Mouse (Mus musculus): ENCODE measurements at regions not wholly inside any gene's neighbourhood (a gene's known extent, or its start where the extent isn't known, plus 50 kb on each side); places are given as distances from the start of the nearest gene placed in this dataset.

GRCm38 (mm10) chr2:146723671-146724070, 132.0 kb upstream of the Kiz start:
- Histone ChIP-seq H3K27me3 (replicated peaks) (no peaks in the 10 kb centered on the region), H3K4me3 (replicated peaks in 1 of 3; ENCODE audit: low read depth in 2 of 3, low read length in 2 of 3, poor library complexity in 1 of 3) (no peak overlapping the region), H3K9me3 (replicated peaks; ENCODE audit: low read length) (no peaks in the 10 kb centered on the region), H3K27ac (ENCODE audit: insufficient read depth, low read depth) (no peak overlapping the region), H3K4me2 (ENCODE audit: insufficient read depth, low read depth, poor library complexity, severe bottlenecking) (no peak overlapping the region), H3K36me3 (replicated peaks in 1 of 2; ENCODE audit: control insufficient read depth in 1 of 2, insufficient read depth in 1 of 2, low read length in 1 of 2) (no peaks in the 10 kb centered on the region), H3K79me2 (replicated peaks; ENCODE audit: control insufficient read depth, extremely low read depth, insufficient read depth, poor library complexity, severe bottlenecking) (no peaks in the 10 kb centered on the region), H3K9ac (ENCODE audit: insufficient read depth, low read depth) (no peak overlapping the region), H3K4me1 (ENCODE audit: control insufficient read depth in 1 of 2, insufficient read depth in 2 of 2) (no peaks in the 10 kb centered on the region)
- dilution Hi-C loops (cut with MboI; ENCODE audit: extremely low pct_ligation_motif_present, extremely low pct_unique_long_range_greater_than_20kb, low sequenced_read_pairs): no loop called here
- DNase-seq (ENCODE audit: extremely low read depth): no peak
- in situ Hi-C loops (cut with MboI; ENCODE audit: low pct_ligation_motif_present, low pct_unique_long_range_greater_than_20kb, low sequenced_read_pairs): no loop called here
- no peak for TF ChIP-seq TCF12 (IDR thresholded peaks at IDR 0.05; ENCODE audit: low read depth, low read length)
- no peak for TF ChIP-seq HCFC1 (IDR thresholded peaks at IDR 0.05; ENCODE audit: low read depth, low read length)
- TF ChIP-seq USF2 (conservative IDR thresholded peaks at IDR 0.05; ENCODE audit: low read depth, low read length): no peak
- TF ChIP-seq ZNF384 (IDR thresholded peaks at IDR 0.05; ENCODE audit: low read depth, low read length): no peak

DNA sequence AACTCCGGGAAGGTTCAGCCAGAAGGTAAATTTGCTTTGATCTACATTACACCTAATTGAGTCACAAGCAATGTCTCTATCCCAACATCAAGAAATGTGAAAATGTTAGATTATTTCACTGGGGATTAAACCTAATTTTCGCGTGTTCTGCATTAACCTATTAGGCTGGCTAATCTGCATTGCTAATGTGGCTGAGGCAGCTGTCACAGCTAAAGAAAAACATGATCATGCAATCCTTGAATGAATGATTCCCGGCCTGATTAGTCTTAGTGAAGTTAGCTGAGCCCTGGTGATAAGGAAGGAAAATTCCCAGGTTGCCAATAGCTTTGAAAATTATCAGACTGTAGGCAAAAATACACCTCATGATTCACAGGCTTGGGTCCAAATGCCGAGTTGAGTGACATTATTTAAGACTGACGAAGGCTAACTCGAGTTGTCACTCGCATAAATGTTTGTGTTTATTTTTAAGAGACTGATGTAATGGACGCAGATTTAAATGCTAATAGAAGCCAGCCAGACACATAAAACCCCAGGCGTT, 131.5 kb upstream of the Kiz start:
- DNase-seq (ENCODE audit: extremely low read depth): no peak
- no peak overlapping the region for H3K4me3 ChIP-seq (replicated peaks in 1 of 3; ENCODE audit: low read depth in 2 of 3, low read length in 2 of 3, poor library complexity in 1 of 3)
- H3K27ac ChIP-seq (ENCODE audit: insufficient read depth, low read depth): no peak overlapping the region
- no peaks in the 10 kb centered on the region for H3K4me1 ChIP-seq (ENCODE audit: control insufficient read depth in 1 of 2, insufficient read depth in 2 of 2)
- in situ Hi-C loops (cut with MboI; ENCODE audit: low pct_ligation_motif_present, low pct_unique_long_range_greater_than_20kb, low sequenced_read_pairs): no loop called here
- no peaks in the 10 kb centered on the region for H3K79me2 ChIP-seq (replicated peaks; ENCODE audit: control insufficient read depth, extremely low read depth, insufficient read depth, poor library complexity, severe bottlenecking)
- H3K9ac ChIP-seq (ENCODE audit: insufficient read depth, low read depth): no peak overlapping the region
- no peak overlapping the region for H3K4me2 ChIP-seq (ENCODE audit: insufficient read depth, low read depth, poor library complexity, severe bottlenecking)
- H3K9me3 ChIP-seq (replicated peaks; ENCODE audit: low read length): no peaks in the 10 kb centered on the region
- TF ChIP-seq MAFK (IDR thresholded peaks at IDR 0.05; ENCODE audit: insufficient replicate concordance, low read length): no peak
- no peak for TF ChIP-seq EP300 (IDR thresholded peaks at IDR 0.05; ENCODE audit: low read length)
- TF ChIP-seq ZNF384 (IDR thresholded peaks at IDR 0.05; ENCODE audit: low read depth, low read length): no peak
- TF ChIP-seq NELFE (IDR thresholded peaks at IDR 0.05; ENCODE audit: low read depth, low read length): no peak
- no peak for TF ChIP-seq SMC3 (IDR thresholded peaks at IDR 0.05; ENCODE audit: low read depth, low read length)
- TF ChIP-seq ELF1 (IDR thresholded peaks at IDR 0.05; ENCODE audit: low read depth, low read length): no peak
- TF ChIP-seq MEF2A (IDR thresholded peaks at IDR 0.05; ENCODE audit: borderline replicate concordance, low read depth, low read length): no peak
- no peak for TF ChIP-seq POLR2A (IDR thresholded peaks at IDR 0.05; ENCODE audit: low read depth, low read length)
- TF ChIP-seq CTCF (conservative IDR thresholded peaks at IDR 0.05 in 1 of 2, IDR thresholded peaks at IDR 0.05 in 1 of 2; ENCODE audit: low read depth in 2 of 2, low read length in 2 of 2): no peak
- no peak for TF ChIP-seq BHLHE40 (IDR thresholded peaks at IDR 0.05; ENCODE audit: low read depth, low read length)
- no peak for TF ChIP-seq TBP (conservative IDR thresholded peaks at IDR 0.05; ENCODE audit: low read depth, low read length)
- TF ChIP-seq MAX (IDR thresholded peaks at IDR 0.05; ENCODE audit: low read length): no peak
- TF ChIP-seq USF1 (IDR thresholded peaks at IDR 0.05; ENCODE audit: low read depth, low read length): no peak
- H3K36me3 ChIP-seq (replicated peaks in 1 of 2; ENCODE audit: control insufficient read depth in 1 of 2, insufficient read depth in 1 of 2, low read length in 1 of 2): no peaks in the 10 kb centered on the region
- H3K27me3 ChIP-seq (replicated peaks): no peaks in the 10 kb centered on the region
- dilution Hi-C loops (cut with MboI; ENCODE audit: extremely low pct_ligation_motif_present, extremely low pct_unique_long_range_greater_than_20kb, low sequenced_read_pairs): no loop called here

All from CH12.LX (cell line).